Mouse (Mus musculus): ENCODE measurements around the gene Ssh3.

DNA sequence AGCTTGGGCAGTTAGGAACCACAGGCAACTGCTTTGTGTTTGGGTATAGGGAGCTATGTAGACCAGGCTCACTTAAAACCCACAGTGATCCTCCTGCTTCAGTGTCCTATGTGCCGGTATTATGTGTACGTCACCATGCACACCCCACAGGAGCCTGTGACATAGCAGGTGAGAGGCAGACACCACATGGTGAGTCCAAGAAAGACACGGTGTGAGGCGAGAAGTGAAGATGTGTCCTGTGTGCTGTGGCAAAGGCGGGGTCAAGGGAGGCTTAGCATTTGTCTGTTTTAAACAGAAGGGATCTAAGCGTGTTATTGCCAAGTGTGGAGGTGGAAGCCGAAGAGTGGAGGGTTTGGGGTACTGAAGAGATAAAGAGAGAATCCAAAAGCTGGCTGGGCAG lies 42.2 kb downstream of the Ssh3 start:
- TF ChIP-seq TAL1 (IDR thresholded peaks at IDR 0.05; ENCODE audit: low read length) (no peak), GATA1 (IDR thresholded peaks at IDR 0.05; ENCODE audit: low read length) (no peak)
